Mouse (Mus musculus) T-helper 2 cell (primary cell): ENCODE measurements around the gene Fkbpl.

Source experiments
- in situ Hi-C: fragments of 300-600 bp; cut with MboI, MseI; formaldehyde crosslinking; loops from one replicate; pipeline ENCODE4 v1.15.1; 2025; ENCODE audit warnings: high pct_unique_total_duplicates

Gene Fkbpl

GRCm38 (mm10) chr17:34662978-34663377, 18.4 kb downstream of the Fkbpl start:
- in situ Hi-C loops, result no loop called here

- in situ Hi-C loops, result no loop called here
These were observed 19.0 kb downstream of the Fkbpl start for GRCm38 (mm10) chr17:34663558-34663957.

DNA sequence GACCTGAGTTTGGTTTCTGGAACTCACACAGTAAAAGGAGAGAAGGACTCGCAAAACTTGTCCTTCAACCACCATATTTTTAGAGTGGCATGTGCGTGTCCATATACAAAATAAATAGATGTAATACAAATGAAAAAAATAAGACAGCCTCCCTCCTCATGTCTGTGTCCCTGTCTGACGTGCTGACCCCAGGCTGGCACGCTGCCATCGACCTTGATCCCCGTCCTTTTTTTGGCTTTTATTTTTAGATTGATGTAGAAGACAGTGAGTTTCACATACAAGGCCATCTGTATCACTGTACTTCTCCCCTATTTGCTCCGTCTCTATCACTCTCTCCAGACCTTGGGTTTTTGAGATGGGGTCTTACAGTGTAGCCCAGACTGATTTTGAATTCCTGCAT, 19.9 kb downstream of the Fkbpl start:
- in situ Hi-C loops, result no loop called here

DNA sequence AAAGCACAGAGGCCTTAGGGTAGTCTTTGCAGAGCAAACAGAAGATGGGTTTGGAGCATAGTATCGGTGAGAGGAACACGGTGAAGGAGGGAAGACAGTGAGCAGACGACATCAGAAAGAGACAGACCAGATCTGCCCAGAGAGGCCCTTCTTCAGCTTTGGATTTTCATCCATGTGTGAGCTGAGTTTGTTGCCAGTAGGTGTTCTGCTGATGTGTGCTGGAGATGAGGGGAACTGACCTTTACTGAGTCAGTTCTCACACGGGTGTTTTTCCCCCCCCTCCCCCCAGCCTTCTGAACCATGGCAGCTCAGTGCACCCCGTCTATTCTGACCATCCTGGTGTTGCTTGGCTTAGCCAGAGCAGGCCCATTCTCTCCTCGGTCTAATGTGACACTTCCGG, 25.7 kb downstream of the Fkbpl start, which contains the start of gene Tnxb:
Gene Tnxb, plus strand, starts transcription at position 301 of the 400 bp plus-strand sequence.
- in situ Hi-C loops, result no loop called here

- in situ Hi-C loops, result no loop called here
These were observed 26.8 kb downstream of the Fkbpl start for GRCm38 (mm10) chr17:34671151-34672066.

GRCm38 (mm10) chr17:34672246-34672792, 27.8 kb downstream of the Fkbpl start:
- in situ Hi-C loops, result no loop called here

- in situ Hi-C loops, result no loop called here
These were observed 28.6 kb downstream of the Fkbpl start for GRCm38 (mm10) chr17:34673139-34673538.

GRCm38 (mm10) chr17:34674524-34675204, 30.1 kb downstream of the Fkbpl start:
- in situ Hi-C loops, result no loop called here

GRCm38 (mm10) chr17:34675205-34676092, 30.9 kb downstream of the Fkbpl start:
- in situ Hi-C loops, result no loop called here

GRCm38 (mm10) chr17:34676093-34676460, 31.5 kb downstream of the Fkbpl start:
- in situ Hi-C loops, result no loop called here

DNA sequence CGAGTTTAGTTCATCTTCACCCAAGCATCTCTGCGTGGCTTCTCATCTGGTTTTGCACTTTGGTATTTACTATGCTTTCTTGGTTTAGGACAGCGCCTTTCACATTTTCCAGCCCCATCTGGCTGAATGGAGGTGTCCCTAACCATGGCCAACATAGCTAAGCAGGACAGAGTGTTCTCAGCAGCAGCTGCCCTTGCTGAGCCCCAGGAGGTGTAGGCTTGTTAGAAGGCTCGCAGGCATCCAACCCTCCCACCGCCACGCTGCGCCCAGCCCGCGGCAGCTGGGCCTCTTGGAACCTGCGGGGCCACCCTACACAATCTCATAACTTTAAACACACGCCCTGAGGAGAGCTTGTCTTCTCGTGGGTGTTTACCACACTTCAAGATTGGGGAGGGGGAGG, 32.1 kb downstream of the Fkbpl start:
- in situ Hi-C loops, result no loop called here

DNA sequence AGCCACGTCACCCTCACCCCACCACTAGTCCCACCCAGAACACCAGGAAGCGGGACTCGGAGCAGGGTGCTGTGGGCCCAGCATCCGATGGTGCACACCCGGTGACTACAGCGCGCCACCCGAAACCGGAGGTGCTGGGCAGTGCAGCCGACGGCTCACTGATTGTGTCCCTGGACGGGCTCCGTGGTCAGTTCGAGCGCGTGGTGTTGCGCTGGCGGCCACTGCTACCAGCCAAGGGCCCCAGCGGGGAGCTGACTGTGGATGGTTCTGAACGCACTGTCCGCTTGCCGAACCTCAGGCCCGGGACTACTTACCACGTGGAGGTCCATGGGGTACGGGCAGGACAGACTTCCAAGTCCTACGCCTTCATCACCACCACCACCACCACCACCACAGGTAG, 35.6 kb downstream of the Fkbpl start:
- in situ Hi-C loops, result no loop called here

GRCm38 (mm10) chr17:34680621-34681020, 36.1 kb downstream of the Fkbpl start:
- in situ Hi-C loops, result no loop called here

DNA sequence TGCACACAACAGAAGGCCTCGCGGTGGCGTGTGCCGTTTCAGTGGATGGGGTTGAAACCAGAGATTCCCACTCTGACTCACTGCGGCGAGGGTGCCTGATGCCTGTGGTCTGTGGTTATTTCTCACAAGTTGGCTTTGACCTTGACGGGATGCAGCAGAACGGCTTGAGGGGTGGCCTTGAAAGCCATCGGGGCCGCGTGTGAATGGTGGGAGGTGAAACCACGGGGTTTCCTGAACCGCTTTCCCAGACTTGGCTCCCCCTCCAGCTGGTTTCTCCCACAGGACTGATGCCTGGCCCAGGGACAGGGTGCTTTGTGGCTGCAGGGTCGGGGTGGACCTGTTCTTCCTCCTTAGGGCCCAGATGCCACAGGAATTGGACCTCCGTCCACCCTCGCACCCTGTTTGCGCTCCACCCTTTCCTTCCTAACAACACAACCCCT, 36.6 kb downstream of the Fkbpl start:
- in situ Hi-C loops, result no loop called here

DNA sequence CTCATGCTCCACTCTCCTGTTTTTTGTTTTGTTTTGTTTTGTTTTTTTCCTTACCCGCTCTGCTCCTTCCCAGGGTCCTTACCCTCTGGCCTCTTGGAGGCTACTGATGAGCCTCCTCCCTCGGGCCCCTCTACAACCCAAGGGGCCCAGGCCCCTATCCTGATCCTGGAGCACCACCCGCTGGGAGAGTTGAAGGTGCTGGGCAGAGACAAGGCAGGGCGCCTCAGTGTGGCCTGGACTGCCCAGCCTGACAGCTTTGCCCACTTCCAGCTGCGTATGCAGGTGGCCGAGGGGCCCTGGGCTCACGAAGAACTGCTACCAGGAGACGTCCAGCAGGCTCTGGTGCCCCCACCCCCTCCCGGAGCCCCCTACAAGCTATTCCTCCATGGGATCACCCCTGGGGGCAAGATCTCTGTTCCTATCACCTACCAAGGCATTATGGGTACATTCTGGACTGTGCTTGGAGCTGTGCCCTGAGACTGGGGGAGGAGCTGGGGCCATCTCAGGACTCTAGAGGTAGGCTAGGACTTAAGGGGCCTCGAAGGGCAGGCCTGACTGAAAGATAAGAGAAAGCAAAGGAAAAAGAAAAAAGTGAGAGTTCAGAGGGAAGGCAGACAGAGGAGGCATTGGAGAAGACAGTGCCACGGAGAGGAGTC, 37.4 kb downstream of the Fkbpl start:
- in situ Hi-C loops, result no loop called here

- in situ Hi-C loops, result no loop called here
These were observed 38.6 kb downstream of the Fkbpl start for GRCm38 (mm10) chr17:34683179-34683578.

DNA sequence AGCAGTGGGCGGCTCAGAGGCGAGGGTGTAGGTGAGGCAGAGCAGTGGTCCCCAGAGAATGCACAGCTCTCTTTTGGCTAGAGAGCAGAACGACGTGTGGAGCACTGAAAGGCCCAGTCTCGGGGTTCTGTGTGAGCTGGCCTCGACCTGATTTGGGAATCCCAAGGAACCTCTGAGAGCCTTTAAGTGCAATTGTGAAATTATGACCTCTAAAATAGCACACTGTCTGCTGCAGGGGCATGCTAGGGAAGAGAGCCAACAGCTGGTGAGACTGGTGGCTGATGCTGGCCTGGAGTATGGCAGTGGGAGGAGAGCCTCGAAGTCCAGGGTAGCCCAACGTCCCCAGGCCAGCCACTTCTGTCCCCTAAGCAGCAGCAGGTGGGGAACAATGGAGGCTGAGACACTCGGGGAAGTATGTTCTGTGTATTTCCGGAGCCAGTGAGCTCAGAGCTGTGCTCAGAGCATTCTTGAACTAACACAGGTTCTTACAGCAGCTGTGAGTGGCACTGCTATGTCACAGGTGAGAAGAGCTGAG, 39.2 kb downstream of the Fkbpl start:
- in situ Hi-C loops, result no loop called here

- in situ Hi-C loops, result no loop called here
These were observed 39.8 kb downstream of the Fkbpl start for GRCm38 (mm10) chr17:34684253-34684893.

DNA sequence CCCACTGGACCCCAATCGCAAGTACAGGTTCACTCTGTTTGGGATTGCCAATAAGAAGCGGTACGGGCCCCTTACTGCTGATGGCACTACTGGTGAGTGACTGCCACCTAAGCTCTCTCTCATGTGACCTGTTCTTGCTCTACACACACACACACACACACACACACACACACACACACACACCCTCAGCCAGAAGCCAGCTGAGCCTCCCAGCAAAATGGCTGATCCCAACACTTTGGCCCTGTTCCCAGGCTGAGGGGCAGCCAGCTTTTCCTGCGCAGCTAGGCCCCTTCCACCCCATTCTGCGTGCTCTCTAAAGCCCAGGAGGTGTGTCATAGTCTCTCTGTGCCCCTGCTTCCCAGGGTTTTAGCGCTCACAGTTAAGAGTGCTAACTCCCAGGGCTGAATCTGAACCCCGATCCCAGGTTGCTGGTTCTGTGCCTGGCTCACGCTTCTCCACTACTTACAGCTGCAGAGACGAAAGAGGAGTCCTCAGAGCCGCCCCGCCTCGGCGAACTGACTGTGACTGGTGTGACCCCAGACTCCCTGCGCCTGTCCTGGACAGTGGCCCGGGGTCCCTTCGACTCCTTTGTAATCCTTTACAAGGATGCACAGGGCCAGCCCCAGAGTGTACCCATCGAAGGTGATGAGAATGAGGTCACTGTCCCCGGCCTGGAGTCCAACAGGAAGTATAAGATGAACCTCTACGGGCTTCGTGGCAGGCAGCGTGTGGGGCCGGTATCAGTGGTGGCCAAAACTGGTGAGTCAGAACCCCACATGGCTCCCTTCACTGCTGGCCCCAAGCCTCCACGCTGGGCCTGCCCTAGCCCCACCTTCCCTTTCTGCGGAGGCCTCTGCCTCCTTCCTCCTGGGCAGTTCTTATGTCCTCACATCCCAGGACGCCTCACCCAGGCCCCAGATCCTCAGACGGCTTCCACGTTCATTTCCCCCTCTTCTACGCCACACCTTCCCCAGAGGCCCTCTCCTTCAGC, 40.9 kb downstream of the Fkbpl start:
- in situ Hi-C loops, result loop anchor here (5.0 kb wide), 1 partner anchor 82 kb away; no protein-coding TSS in a partner anchor
